ENCODE assay signal across 8 mouse cellular contexts in genomic region chr8:70866001-70866520, GRCm38 (mm10). TPM values are rescaled to one million over a fixed set of nuclear protein-coding genes. Genes with fewer than 3 reads are reported as not detected.
DNase-seq lines count a peak whose midpoint lies in the region; ATAC-seq and TF ChIP-seq lines count a peak whose summit lies in the region.

No protein-coding gene starts in this region.

- H3K4me1 ChIP-seq in lung, embryonic 16.5 days (replicated peaks; ENCODE audit: control insufficient read depth, insufficient read depth, low read length): peaks cover 29% of the 10 kb centered on the region
- no peaks in the 10 kb centered on the region for H3K4me1 ChIP-seq in embryonic fibroblast, embryonic 13.5 days (ENCODE audit: control insufficient read depth, insufficient read depth, low read length)
- peaks cover 41% of the 10 kb centered on the region for H3K4me1 ChIP-seq in limb, embryonic 11.5 days (ENCODE audit: control insufficient read depth, insufficient read depth, low read length)
- H3K4me1 ChIP-seq in neural tube, embryonic 14.5 days (ENCODE audit: control insufficient read depth, insufficient read depth, low read length): peaks cover 44% of the 10 kb centered on the region

- TF ChIP-seq CTCF in embryonic fibroblast, embryonic 13.5 days (IDR thresholded peaks at IDR 0.05; ENCODE audit: borderline replicate concordance, insufficient read depth, low read length): no peak

- no peak for DNase-seq in lung, postnatal 25 days (ENCODE audit: low spot score)
- DNase-seq in limb, embryonic 11.5 days (ENCODE audit: low spot score): no peak
- no peak for DNase-seq in cerebellum, adult 8-10 months
- no peak for DNase-seq in Muller cell, postnatal 12 days (ENCODE audit: inconsistent ontology term)
- no peak for DNase-seq in right cerebral cortex, postnatal 14 days

- peak; percentile 6 for ATAC-seq in lung, embryonic 16.5 days (ENCODE audit: low read depth)
- peak; percentile 9; the same call in 1 of the 2 replicates for ATAC-seq in limb, embryonic 11.5 days (ENCODE audit: insufficient number of reproducible peaks, low FRiP score, low TSS enrichment, low read depth)
- peak; percentile 9 for ATAC-seq in neural tube, embryonic 14.5 days (ENCODE audit: low read depth)

- 7% methylated on average over 12 of the region's 12 CpGs for WGBS in lung, embryonic 16.5 days
- 9% methylated on average over 12 of the region's 12 CpGs for WGBS in limb, embryonic 11.5 days
- 7% methylated on average over 12 of the region's 12 CpGs for WGBS in neural tube, embryonic 14.5 days

- no peaks in the 10 kb centered on the region; the same call in 1 of the 2 replicates for H3K36me3 ChIP-seq in lung, embryonic 16.5 days (ENCODE audit: control insufficient read depth, insufficient read depth, low read length)
- no peaks in the 10 kb centered on the region; the same call in 1 of the 2 replicates for H3K36me3 ChIP-seq in limb, embryonic 11.5 days (ENCODE audit: control insufficient read depth, insufficient read depth, low read length)
- no peaks in the 10 kb centered on the region for H3K36me3 ChIP-seq in neural tube, embryonic 14.5 days (ENCODE audit: control insufficient read depth, insufficient read depth, low read length)

- TF ChIP-seq POLR2A in embryonic fibroblast, embryonic 13.5 days (IDR thresholded peaks at IDR 0.05; ENCODE audit: low read depth, low read length): no peak

- peak overlapping the region; percentile 64 for H3K4me2 ChIP-seq in lung, embryonic 16.5 days (ENCODE audit: low read depth, low read length)
- peak overlapping the region; percentile 93 for H3K4me2 ChIP-seq in limb, embryonic 11.5 days (ENCODE audit: low read depth, severe bottlenecking)
- peak overlapping the region; percentile 96 for H3K4me2 ChIP-seq in neural tube, embryonic 14.5 days (ENCODE audit: low read depth, low read length)

- H3K27ac ChIP-seq in lung, embryonic 16.5 days (ENCODE audit: low read length): peak overlapping the region; percentile 8; the same call in 1 of the 2 replicates
- H3K27ac ChIP-seq in embryonic fibroblast, embryonic 13.5 days (ENCODE audit: insufficient read depth, low read length): no peak overlapping the region
- peak overlapping the region; percentile 76 for H3K27ac ChIP-seq in limb, embryonic 11.5 days (replicated peaks; ENCODE audit: low read depth, low read length)
- H3K27ac ChIP-seq in neural tube, embryonic 14.5 days (ENCODE audit: low read depth, low read length): peak overlapping the region; percentile 90

- no peaks in the 10 kb centered on the region for H3K9me3 ChIP-seq in lung, embryonic 16.5 days (ENCODE audit: control insufficient read depth, low read length)
- H3K9me3 ChIP-seq in limb, embryonic 11.5 days (ENCODE audit: control insufficient read depth, low read length): no peaks in the 10 kb centered on the region
- no peaks in the 10 kb centered on the region for H3K9me3 ChIP-seq in neural tube, embryonic 14.5 days (ENCODE audit: control insufficient read depth, low read length)

- peak overlapping the region; percentile 48 for H3K9ac ChIP-seq in lung, embryonic 16.5 days (ENCODE audit: low read length)
- H3K9ac ChIP-seq in limb, embryonic 11.5 days (ENCODE audit: low read length): peak overlapping the region; percentile 45; the same call in 1 of the 2 replicates
- H3K9ac ChIP-seq in neural tube, embryonic 14.5 days (replicated peaks; ENCODE audit: low read depth, low read length): peak overlapping the region; percentile 48

- H3K4me3 ChIP-seq in lung, embryonic 16.5 days (ENCODE audit: low read length): peak overlapping the region; percentile 69
- peak overlapping the region; percentile 18 for H3K4me3 ChIP-seq in embryonic fibroblast, embryonic 13.5 days (ENCODE audit: insufficient read depth, low read length)
- H3K4me3 ChIP-seq in limb, embryonic 11.5 days (ENCODE audit: low read depth, low read length): peak overlapping the region; percentile 37
- peak overlapping the region; percentile 51 for H3K4me3 ChIP-seq in neural tube, embryonic 14.5 days (ENCODE audit: low read depth, low read length)

- H3K27me3 ChIP-seq in lung, embryonic 16.5 days (ENCODE audit: control insufficient read depth, insufficient read depth, low read depth, low read length): peaks cover 29% of the 10 kb centered on the region
- H3K27me3 ChIP-seq in limb, embryonic 11.5 days (ENCODE audit: control insufficient read depth, insufficient read depth, low read length): peaks cover 18% of the 10 kb centered on the region
- H3K27me3 ChIP-seq in neural tube, embryonic 14.5 days (ENCODE audit: control insufficient read depth, insufficient read depth, low read length): no peaks in the 10 kb centered on the region; the same call in 1 of the 2 replicates

RNA-seq across cellular contexts. Expression of gene Kcnn1, which starts 3.0 kb away (rescaled TPM):
- polyA plus RNA-seq in lung, embryonic 16.5 days (2015; fragmentation: Nextera tagmentation; extraction: Ambion mirVana): 0.40 and 0.99 TPM in 2 replicates
- polyA plus RNA-seq in embryonic fibroblast, embryonic 13.5 days (2011; ENCODE audit: insufficient read length, low read depth, missing spikeins): 1.7 and 2.7 TPM in 2 replicates
- polyA plus RNA-seq in limb, embryonic 11.5 days (2014; fragmentation: Nextera tagmentation; extraction: Ambion mirVana): 3.8 and 3.9 TPM in 2 replicates
- polyA plus RNA-seq in neural tube, embryonic 14.5 days (2014; fragmentation: Nextera tagmentation; extraction: Ambion mirVana): 12.6 and 13.0 TPM in 2 replicates

RNA-seq across cellular contexts. Expression of gene Ccdc124, which starts 7.7 kb away (rescaled TPM):
- polyA plus RNA-seq in lung, embryonic 16.5 days (2015; fragmentation: Nextera tagmentation; extraction: Ambion mirVana): 99.2 and 106 TPM in 2 replicates
- polyA plus RNA-seq in embryonic fibroblast, embryonic 13.5 days (2011; ENCODE audit: insufficient read length, low read depth, missing spikeins): 31.1 and 32.3 TPM in 2 replicates
- 154 and 161 TPM in 2 replicates for polyA plus RNA-seq in limb, embryonic 11.5 days (2014; fragmentation: Nextera tagmentation; extraction: Ambion mirVana)
- polyA plus RNA-seq in neural tube, embryonic 14.5 days (2014; fragmentation: Nextera tagmentation; extraction: Ambion mirVana): 155 and 159 TPM in 2 replicates

RNA-seq across cellular contexts. Expression of gene Slc5a5, which starts 26.5 kb away (rescaled TPM):
- polyA plus RNA-seq in lung, embryonic 16.5 days (2015; fragmentation: Nextera tagmentation; extraction: Ambion mirVana): 0.13 and 0.16 TPM in 2 replicates
- 0.28 and 0.30 TPM in 2 replicates for polyA plus RNA-seq in embryonic fibroblast, embryonic 13.5 days (2011; ENCODE audit: insufficient read length, low read depth, missing spikeins)
- polyA plus RNA-seq in limb, embryonic 11.5 days (2014; fragmentation: Nextera tagmentation; extraction: Ambion mirVana): 0.09 and 0.34 TPM in 2 replicates
- 1.7 and 2.6 TPM in 2 replicates for polyA plus RNA-seq in neural tube, embryonic 14.5 days (2014; fragmentation: Nextera tagmentation; extraction: Ambion mirVana)

RNA-seq across cellular contexts. Expression of gene Arrdc2, which starts 26.5 kb away (rescaled TPM):
- 4.5 and 5.6 TPM in 2 replicates for polyA plus RNA-seq in lung, embryonic 16.5 days (2015; fragmentation: Nextera tagmentation; extraction: Ambion mirVana)
- 4.4 and 4.5 TPM in 2 replicates for polyA plus RNA-seq in embryonic fibroblast, embryonic 13.5 days (2011; ENCODE audit: insufficient read length, low read depth, missing spikeins)
- polyA plus RNA-seq in limb, embryonic 11.5 days (2014; fragmentation: Nextera tagmentation; extraction: Ambion mirVana): 4.9 and 5.1 TPM in 2 replicates
- polyA plus RNA-seq in neural tube, embryonic 14.5 days (2014; fragmentation: Nextera tagmentation; extraction: Ambion mirVana): 8.9 and 9.3 TPM in 2 replicates

RNA-seq across cellular contexts. Expression of gene Rpl18a, which starts 31.2 kb away (rescaled TPM):
- 5,017 and 5,100 TPM in 2 replicates for polyA plus RNA-seq in lung, embryonic 16.5 days (2015; fragmentation: Nextera tagmentation; extraction: Ambion mirVana)
- polyA plus RNA-seq in embryonic fibroblast, embryonic 13.5 days (2011; ENCODE audit: insufficient read length, low read depth, missing spikeins): 1,792 and 1,906 TPM in 2 replicates
- polyA plus RNA-seq in limb, embryonic 11.5 days (2014; fragmentation: Nextera tagmentation; extraction: Ambion mirVana): 3,769 and 3,846 TPM in 2 replicates
- 2,427 and 2,505 TPM in 2 replicates for polyA plus RNA-seq in neural tube, embryonic 14.5 days (2014; fragmentation: Nextera tagmentation; extraction: Ambion mirVana)

Comparison
In these comparisons a context has a peak if more than half of its experiments do, and no peak if none do; other contexts are left out.
1. H3K4me3 ChIP-seq: peak in every context shown above with its lines; median percentile 69 in lung, embryonic 16.5 days; 51 in neural tube, embryonic 14.5 days; 37 in limb, embryonic 11.5 days; 18 in embryonic fibroblast, embryonic 13.5 days.